Mouse (Mus musculus): ENCODE measurements around the gene Ddit4l. TPM values are rescaled to one million over a fixed set of nuclear protein-coding genes. Genes with fewer than 3 reads are reported as not detected.

Ddit4l gene
- polyA plus RNA-seq, 1 experiment from 2014 or later, result 9.9 TPM

Small RNA genes within 50 kb of the gene (microRNA-seq; reads per million reads assigned to microRNA genes)
- gene Gm22468, result not detected

Other genes starting within 250 kb of the Ddit4l start
- not detected in 2 replicates for gene Gm21962, start 49.9 kb downstream of the Ddit4l start, polyA plus RNA-seq (2016; fragmentation: Nextera tagmentation; extraction: Ambion mirVana)
- gene H2afz, start 242.9 kb downstream of the Ddit4l start, polyA plus RNA-seq (2016; fragmentation: Nextera tagmentation; extraction: Ambion mirVana), result 2,961 and 3,101 TPM in 2 replicates
- gene Dnajb14, start 246.1 kb downstream of the Ddit4l start, polyA plus RNA-seq (2016; fragmentation: Nextera tagmentation; extraction: Ambion mirVana), result 10.9 and 11.2 TPM in 2 replicates